Mouse (Mus musculus): Measurements from ENCODE around the gene Hnf1a.

Hnf1a gene

GRCm38 (mm10) chr5:114970824-114971227, at the start of gene Hnf1a:
Gene Hnf1a, minus strand, starts transcription at chr5:114971094.
- DNase-seq: peak; percentile 71

GRCm38 (mm10) chr5:115018813-115019212, 47.9 kb upstream of the Hnf1a start:
- DNase-seq: no peak

- DNase-seq: no peak
Measured at GRCm38 (mm10) chr5:115018270-115018669, 47.4 kb upstream of the Hnf1a start.

GRCm38 (mm10) chr5:115015121-115015520, 44.2 kb upstream of the Hnf1a start:
- DNase-seq: no peak

GRCm38 (mm10) chr5:115014570-115014969, 43.7 kb upstream of the Hnf1a start:
- DNase-seq: no peak

GRCm38 (mm10) chr5:115013436-115013835, 42.5 kb upstream of the Hnf1a start:
- DNase-seq: no peak

GRCm38 (mm10) chr5:115011519-115012261, 40.8 kb upstream of the Hnf1a start:
- peak; percentile 74 for DNase-seq

GRCm38 (mm10) chr5:115011217-115011518, 40.3 kb upstream of the Hnf1a start:
- DNase-seq: no peak

- DNase-seq: peak; percentile 98
Measured at GRCm38 (mm10) chr5:115010577-115011216, 39.8 kb upstream of the Hnf1a start, which contains the start of gene Sppl3. Gene Sppl3, plus strand, starts transcription at chr5:115011137.

GRCm38 (mm10) chr5:115009961-115010360, 39.1 kb upstream of the Hnf1a start:
- no peak for DNase-seq

GRCm38 (mm10) chr5:115009143-115009542, 38.2 kb upstream of the Hnf1a start:
- DNase-seq: no peak

GRCm38 (mm10) chr5:115008307-115008706, 37.4 kb upstream of the Hnf1a start:
- no peak for DNase-seq

GRCm38 (mm10) chr5:115007768-115008167, 36.9 kb upstream of the Hnf1a start:
- DNase-seq: no peak

GRCm38 (mm10) chr5:115003224-115003873, 32.5 kb upstream of the Hnf1a start:
- DNase-seq: no peak

GRCm38 (mm10) chr5:115002781-115003180, 31.9 kb upstream of the Hnf1a start:
- no peak for DNase-seq

GRCm38 (mm10) chr5:115001464-115001863, 30.6 kb upstream of the Hnf1a start:
- no peak for DNase-seq

GRCm38 (mm10) chr5:115000503-115000902, 29.6 kb upstream of the Hnf1a start:
- DNase-seq: no peak

- no peak for DNase-seq
Measured at GRCm38 (mm10) chr5:114997327-114997726, 26.4 kb upstream of the Hnf1a start.

GRCm38 (mm10) chr5:114996447-114996846, 25.6 kb upstream of the Hnf1a start:
- DNase-seq: no peak

GRCm38 (mm10) chr5:114985074-114985473, 14.2 kb upstream of the Hnf1a start:
- DNase-seq: no peak

GRCm38 (mm10) chr5:114982001-114982400, 11.1 kb upstream of the Hnf1a start:
- DNase-seq: no peak

- no peak for DNase-seq
Measured at GRCm38 (mm10) chr5:114980122-114980748, 9.3 kb upstream of the Hnf1a start.
